Mouse (Mus musculus) right cerebral cortex, postnatal 14 days (tissue): ENCODE measurements at regions not wholly inside any gene's neighbourhood (a gene's known extent, or its start where the extent isn't known, plus 50 kb on each side); places are given as distances from the start of the nearest gene placed in this dataset.

Source experiments
- DNase-seq: peaks from one replicate; pipeline ENCODE4 v3.0.0; 2022

DNA sequence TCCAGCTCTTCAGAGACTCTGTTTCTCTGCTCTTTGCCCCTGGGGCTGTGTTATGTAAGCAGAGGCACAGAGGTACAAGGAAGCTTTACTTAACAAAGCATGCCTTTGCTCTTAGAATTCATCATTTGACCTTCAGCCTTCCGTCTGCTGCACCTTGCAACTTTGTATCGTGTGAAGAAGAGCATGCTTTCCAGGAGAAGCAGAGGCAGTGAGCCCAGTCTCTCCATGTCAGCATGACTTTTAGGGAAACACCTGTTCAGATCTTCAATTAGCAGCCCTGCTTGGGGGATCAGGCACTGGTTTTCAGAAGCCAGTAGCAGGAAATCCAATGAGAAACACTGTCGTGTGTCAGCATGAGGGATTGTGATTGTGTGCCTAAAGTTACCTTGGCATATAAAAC, 226.7 kb downstream of the Abcc12 start:
- no peak for DNase-seq

DNA sequence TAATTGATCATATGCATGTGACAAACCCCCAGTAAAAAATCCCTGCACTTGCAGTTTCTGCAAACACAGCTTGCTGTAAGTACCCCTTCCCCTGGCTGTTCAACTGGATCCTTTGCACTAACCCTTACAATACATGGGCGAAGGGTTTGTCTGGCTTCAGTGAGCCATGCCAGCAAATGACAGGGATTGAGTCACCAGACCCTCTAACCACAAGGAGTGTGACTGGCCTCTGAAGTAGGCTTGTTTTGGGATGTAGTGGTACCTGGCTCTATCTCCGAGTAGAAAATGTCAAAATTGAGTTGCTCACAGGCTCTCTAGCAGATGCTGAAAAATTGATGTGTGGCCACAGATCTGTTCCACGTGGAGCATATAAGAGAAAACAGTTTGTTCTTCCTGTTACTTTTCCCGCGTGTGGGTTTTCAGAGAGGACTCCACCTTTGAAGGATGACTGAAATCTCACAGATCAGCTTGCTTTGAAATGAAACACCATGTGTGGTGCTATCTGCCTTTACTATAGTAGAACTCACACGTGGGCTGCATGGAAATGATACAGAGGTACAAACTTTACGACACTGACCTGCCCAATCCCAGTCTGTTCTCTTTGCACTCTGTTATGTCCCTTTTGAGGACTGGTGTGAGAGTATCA, 228.8 kb downstream of the Abcc12 start:
- DNase-seq: no peak

DNA sequence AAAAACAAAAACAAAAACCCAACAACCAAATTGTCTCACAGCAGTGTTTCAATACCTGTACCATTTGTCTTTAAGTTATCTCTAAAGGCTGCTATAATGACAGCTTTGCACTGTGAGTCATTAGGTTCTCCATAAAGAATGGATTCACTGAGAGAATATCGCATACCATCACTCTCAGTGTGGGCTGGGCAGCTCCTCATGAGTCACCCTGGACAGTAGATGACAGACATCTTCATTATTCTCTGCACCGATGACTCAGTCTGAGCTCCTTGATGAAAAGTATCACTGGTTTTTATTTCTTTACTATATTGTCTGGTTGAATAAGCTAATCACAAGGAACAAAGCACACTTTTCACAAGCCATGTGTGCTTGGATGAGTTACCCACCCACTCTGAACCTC, 230.4 kb downstream of the Abcc12 start:
- no peak for DNase-seq

DNA sequence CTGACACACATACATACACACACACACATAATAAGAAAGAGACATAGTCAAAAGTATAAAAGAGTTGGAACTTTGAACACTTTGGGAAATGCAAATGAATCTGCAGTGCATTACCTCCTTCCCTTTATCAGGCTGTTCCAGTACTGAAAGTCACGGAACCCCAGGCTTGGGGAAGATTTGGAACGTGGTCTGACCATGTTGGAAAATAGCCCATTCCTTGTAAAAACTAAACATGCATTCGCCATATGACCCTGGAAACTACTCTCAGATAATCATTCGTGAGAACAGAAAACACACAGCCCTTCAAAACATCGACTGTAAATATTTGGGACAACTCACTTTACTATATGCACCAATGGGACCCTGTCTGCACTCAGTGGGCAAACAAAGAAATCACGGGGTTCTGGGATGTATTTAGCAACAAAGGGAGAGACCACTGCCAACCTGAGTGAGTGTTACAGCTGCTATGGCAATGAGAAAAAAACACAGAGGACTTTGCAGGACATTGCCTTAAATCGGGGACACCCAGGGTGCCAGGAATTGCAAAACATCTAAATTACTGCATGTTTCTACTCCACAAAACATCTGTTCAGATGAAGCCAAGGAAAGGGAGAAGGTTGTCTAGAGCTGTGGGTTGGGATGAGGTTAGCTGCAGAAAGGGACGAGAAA, 238.3 kb downstream of the Abcc12 start:
- DNase-seq: no peak

DNA sequence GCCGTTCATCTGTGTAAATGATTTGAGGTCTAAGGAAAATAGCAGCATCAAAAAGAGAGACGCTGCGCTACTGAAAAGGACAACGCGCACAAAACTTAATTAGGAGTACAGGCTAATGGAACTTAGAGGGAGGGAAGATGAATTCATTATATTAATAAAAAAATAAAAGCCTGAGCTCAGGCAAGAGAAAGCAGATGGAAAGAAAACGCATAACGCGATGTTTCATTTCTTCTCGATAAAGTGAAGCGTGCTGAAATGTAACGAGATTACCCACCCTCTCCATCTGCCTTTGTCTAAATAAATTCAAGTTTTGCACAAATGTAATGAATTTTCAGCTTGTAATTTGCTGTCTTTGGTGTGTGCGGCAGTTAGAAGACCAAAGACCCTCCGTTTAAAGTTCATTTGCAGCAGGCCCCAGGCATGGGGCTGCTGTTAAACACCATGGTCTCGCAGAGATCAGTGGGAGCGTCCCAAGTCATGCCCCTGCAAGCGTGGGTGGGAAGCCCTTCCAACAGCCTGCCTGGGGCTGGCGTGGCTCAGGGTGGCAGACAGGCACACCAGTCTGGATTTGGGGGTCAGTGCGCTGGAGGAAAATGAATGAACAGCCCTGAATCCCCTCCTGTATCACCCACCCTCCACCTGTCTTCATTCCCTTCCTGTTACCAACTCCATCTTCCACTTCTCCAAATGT, 241.8 kb downstream of the Abcc12 start:
- DNase-seq: no peak

DNA sequence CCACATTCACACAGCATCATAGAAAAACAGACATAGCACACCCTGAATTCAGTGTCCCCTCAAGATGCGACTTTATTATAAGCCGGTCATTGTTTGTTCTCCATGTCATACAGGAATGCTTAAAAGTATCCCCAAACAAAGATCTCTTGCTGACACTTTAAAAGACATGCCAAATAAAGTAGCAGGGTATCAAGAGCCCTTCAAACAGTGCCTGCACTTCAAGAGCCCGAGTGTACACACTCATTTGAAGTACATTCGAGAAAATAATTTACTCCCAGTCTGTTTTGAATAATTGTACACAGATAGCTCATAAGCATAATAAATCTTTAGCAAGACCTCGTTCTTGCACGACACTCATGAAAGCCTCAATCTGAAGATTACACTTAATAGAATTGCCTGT, 249.1 kb downstream of the Abcc12 start:
- DNase-seq: no peak

DNA sequence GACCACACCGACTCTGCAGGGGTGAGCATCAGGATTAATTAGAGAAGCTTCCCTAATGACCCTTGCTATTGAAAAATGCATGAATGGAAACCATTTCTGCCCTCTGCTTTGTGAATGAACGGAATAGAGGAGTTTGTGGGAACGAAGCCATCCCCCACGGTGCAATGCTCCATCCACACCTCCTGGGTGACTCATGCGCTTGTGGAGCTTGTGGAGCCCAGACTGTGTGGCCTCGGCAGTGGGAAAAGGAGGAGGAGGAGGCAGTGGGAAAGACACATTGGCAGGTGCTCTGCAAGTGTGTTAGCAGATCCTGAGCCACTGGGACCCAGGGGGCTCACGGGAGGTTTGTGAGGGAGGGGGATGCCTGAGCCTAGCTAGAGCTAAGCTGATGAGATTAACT, 251.9 kb downstream of the Abcc12 start:
- peak; percentile 54 for DNase-seq

DNA sequence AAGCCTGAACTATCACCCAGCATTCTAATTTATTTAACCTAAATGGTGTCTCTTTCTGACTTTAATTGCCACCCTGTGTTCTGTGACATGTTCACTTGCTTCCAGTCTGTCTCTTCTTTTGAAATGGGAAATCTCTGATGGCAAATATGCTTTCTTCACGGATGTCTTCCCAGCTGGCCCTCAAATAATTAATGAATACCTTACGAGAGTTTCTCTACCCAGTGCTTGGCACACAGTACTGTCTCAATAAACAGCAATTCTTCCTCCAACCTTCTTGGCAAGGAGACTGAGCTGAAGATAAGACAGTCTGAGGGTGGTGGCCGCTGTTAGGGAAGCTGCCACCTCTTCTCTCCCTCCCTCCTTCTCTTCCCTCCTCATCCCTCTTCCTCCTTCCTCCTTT, 252.5 kb downstream of the Abcc12 start:
- no peak for DNase-seq

DNA sequence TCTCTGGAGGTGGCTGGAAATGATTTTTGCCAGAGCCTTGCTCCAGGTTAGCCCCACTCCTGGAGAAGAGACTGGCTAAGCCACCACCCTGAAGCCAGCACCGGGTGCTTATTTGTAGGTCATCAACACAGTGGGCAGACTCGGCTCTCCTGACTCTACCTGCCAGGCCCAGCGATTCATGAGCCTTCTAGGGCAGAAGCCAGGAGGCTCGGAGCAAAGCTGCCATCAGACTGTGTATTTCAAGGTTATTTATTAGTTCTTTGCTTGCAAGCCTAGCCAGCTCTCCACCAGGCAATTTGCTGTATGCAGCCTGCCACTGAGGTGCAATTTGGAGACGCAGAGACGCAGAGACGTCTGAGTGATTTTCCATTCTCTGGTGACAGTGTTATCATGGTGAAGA, 255.4 kb downstream of the Abcc12 start:
- DNase-seq: no peak

DNA sequence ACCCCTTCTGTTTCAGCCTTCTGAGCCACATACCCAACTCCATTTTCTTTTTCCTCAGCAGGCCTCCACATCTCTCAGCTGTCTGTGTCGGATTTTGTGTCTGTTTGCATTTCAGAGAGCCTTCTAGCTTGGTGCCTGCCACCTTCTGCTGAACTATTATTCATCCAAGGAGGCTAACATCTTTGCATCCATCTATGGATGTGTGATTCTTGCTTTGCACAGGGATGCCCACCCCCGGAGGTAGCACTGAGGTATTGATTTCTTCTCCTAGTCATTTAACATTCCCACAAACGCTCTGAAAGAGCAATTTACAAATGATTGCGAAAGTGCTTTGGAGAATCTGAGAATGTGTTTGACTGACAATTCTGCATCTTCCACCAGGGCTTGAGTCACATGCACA, 255.9 kb downstream of the Abcc12 start:
- no peak for DNase-seq

DNA sequence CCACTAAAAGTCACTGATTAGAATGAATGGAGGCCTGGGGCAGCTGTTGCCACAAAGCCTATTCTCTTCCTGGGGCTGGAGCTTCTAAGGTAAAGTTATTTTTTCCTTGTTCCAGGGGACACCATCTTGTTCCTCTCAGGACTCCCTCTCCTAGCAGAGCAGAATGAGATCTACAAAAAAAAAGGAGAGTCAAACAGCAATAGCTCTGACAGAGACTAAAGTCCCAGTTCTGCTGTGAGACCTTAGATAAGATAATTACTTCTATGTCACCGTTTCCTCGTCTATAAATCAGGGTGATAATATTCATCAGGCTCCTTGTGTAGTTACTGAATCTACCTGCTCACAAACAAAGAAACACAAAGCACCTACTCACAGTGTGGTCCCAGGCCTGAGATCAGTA, 256.7 kb downstream of the Abcc12 start:
- DNase-seq: no peak

DNA sequence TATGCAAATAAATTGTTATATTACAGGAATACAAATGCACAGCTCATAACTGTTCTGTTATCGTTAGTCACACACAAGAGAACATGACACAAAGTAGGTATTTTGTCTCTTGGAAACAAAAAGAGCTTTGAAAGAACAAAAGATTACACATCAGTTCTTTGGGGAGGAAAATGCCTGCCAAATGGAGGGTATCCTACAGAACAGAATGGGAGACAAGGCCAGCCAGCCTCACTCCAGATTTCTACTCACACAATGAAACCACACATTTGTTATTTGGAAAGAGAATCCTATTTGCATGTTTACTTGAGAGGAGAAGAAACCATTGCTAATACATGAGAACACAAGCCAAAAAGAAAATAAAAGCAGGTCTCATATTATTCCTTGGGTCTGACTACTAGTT, 258.0 kb downstream of the Abcc12 start:
- no peak for DNase-seq

DNA sequence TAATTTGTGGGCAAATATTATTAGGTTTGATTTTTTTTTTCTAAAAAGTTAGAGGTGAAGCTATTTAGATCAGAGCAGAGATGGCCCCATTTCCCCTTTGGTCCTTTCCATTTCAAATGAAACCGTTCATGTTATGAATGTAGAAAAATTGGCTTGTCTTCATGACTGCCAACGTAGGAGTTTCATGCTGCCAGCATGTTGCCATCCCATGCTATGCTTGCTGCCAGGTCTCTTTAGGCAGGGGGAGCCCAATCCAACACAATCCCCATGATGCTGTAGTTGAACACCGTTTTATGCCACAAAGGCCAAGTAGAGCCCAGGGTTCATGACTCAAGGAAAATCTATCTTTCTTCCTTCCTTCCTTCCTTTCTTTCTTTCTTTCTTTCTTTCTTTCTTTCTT, 259.5 kb downstream of the Abcc12 start:
- DNase-seq: no peak

DNA sequence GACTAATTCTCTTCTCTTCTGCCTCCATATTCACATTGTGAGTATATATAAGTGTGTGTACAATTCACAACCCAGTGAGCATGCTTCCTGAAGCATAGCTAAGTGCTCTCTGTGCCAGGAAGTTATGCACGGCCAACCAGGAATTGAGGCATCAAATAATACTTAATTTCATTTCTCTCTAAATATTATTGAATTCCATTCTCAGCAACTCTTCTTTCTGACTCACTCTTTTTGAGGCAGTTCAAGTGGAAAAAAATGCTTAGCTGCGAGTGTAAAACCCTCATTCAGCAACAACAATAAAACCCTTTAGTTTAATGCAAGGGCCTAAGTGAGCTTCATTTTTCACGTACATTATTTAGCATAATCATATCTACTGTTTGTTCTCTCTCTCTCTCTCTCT, 262.0 kb downstream of the Abcc12 start:
- DNase-seq: no peak

DNA sequence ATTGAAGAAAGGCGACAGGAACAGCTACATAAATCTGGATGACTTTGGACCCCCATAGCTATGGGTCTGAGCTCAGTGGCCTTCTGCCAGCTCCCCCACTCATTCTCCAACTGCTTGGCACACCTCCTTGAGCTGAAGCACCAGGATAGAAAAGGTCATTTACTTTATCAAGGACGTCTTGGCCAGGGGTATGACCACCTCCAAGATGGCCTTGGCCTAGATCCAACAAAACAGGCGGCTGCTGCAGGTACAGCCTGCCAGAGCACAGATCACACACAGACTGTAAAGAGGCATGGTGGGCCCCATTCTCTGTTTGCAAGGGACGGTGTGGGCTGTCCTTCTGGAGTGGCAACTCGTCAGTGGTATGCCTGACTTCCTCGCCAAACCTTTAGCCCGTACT, 264.2 kb downstream of the Abcc12 start:
- no peak for DNase-seq

DNA sequence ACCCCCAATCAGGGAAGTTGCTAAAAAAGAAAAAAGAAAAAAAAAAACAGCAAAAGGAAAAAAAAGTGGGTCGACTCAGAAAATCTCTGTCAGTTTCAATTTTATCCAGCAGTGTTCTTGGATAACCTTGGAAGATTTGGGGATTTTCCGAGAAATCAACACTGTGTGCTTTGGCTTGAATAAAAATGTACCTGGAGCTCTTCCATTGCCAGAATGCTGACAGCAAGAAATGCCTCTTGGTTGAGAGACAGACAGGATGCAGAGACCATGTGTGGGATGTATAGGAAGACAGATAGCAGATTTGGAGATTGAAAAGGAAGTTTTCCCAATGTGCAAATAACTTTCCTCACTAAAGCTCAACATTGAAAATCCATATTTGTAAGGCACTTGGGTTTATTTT, 271.0 kb downstream of the Abcc12 start:
- DNase-seq: no peak

DNA sequence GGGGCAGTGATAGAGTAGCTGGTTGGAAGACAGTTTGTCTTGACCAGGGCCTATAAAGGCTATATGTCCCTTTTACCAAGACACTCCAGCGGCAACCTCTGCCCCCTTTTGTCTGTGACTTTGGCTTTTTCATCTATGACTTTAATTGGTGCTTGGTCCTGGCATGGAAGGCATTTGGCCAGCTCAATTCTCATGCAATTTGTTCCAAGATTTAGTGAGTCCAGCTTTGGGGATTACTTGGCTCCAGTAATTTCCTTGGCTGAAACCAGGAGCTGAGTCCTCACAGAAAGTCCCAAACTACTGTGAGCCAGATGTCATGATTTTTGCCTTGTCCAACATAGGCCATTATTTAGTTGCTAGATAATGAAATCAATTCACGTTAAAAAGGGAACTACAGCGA, 273.1 kb downstream of the Abcc12 start:
- DNase-seq: no peak

DNA sequence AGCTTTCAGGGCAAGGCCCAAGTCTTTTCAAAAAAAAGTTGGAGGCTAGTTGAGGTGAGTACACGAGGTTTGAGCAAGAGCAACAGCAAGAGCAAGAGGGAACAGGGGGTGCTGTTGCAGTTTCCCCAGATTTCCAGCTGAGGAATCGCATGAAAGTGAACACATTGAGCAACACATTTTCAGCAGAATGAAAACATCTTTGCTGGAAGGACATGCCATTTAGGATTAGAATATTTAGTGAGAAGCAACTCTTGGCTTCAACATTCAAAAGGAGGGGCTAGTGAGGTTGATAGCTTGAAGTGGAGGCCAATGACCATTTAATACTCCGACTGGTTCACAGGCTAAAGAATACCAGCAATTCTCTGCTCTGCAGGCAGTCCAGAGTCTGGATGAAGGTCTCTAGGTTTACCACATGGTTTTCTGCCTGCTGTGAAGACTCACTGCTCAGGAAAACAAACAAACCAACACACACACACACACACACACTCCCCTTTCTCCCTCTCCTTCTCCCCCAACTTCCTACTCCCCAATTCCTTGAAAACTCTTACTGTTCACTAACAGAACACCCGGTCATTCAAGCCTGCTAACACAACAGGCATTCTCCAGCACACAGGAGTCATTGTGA, 278.5 kb downstream of the Abcc12 start:
- DNase-seq: no peak

DNA sequence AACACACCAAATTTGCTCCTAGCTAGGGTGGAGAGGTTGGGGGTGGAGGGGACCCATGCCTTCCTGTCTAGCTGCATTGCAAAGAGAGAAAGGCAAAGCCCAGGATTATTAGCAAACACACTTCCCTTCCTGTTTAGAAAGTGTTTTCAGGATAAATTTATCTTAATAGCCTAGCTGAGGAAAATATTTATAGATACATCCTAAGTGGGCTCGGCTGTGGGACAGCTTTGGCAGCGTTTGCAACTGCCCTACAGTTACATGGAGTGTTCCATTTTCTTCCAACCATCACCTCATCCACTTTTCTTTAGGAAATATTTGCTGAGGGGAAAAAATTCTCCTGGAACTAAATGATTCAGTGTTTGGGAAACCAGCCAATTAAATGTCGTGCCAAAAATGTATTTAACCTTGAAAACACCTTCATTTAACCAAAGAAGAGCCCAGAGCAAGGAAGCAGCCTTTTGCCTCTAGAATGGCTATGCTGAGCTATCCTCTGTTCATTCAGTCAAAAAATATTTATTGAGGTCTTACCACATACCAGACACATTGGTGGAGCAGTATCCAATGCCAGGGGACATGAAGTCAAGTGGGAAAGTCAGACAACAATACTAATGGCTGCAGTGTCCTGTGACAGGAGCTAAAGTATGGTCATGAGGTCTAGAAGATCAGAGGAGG, 291.6 kb downstream of the Abcc12 start:
- DNase-seq: no peak

DNA sequence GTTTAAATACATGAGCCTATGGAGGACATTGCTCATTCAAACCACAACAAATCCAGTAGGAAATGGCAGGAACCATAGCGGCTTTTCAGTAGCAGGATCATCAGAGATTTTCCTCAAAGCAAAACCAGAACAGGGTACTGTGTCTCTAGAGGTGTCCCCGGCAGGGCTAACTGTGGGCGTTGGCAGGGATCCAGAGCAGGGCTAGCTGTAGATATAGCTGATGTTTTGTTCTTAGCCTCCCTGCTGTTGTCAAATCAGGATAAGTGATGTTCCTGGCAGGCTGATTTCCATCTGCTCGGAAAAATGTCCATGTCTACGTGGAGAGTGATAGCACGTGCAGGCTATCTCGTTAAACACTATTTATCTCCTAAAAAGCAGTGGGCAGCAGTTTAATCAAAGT, 297.6 kb downstream of the Abcc12 start:
- peak; percentile 30 for DNase-seq

DNA sequence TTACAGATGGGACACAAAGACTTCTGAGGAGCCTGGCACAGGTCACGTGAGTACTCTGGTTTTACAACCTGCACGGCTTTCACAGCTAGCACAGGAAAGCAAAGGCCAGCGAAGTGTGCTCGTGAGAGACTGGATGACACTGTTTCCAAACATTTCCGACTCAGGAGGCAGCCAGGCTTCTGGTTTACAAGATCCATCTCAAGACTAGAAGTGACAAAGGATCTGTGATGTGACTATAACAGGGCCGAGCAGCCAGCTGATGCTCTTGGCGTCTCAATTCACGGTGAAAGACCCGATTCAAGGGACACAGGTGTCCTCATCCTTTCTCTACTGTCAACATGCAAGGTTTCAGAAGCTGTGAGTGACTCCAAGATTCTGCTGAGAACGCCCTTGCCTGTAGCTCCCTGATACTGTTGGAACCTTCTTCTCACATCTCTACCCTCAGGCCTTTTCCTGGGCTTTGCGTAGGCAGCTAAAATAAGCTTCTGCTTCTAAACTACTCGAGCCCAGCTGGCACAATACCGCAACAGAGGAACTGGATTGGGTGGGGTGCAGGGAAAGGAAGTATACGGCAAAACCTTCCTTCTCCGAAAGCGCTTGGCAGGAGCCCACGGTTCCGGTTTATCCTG, 300.3 kb downstream of the Abcc12 start:
- peak; percentile 64 for DNase-seq

DNA sequence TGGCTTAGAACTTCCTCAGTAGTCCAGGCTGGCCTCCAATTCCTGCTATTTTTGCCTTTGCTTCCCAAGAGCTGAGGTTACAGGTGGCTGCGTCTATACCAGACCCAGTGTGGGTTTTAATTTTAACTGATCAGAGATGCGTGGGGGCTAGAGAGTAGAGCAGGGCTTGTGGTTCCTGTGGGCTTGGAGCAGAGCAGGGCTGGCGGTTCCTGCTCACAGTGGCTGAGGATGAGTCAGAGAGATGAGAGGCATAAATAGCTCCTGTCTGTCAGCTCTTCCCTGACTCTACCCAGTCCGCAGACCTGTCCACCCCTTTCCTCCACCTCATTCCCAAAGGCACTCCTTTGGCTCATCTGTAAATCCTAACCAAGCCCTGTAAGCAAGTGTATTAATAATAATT, 304.8 kb downstream of the Abcc12 start:
- DNase-seq: no peak

DNA sequence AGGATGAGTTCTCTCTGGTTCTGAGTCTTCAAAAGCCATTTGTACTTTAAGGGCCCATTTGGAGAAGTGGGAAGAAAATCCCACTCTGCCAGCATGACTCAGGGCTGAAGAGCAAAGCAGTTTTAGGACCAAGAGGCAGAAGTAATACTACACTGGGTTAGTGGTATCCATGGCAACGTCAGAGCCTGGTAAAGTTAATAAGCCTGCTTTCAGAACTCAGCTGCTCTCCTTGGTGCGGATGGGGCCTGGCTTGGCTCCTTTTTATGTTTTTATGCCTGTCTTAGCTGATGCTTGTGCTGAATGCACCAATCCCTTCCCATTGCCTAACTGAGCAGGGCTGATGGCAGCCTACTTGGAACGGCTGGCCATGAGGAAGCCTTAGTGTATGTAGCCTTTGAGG, 306.7 kb downstream of the Abcc12 start:
- no peak for DNase-seq
